Mouse (Mus musculus): Measurements from ENCODE around the gene Brca1.
"Not testable (repeated sequence)": the region's sequence is repeated elsewhere in the genome, so short reads cannot be mapped to it uniquely, and the experiment has no call there.

Brca1 gene

GRCm38 (mm10) chr11:101543533-101543932, 8.2 kb downstream of the Brca1 start:
- no peak for DNase-seq (ENCODE audit: low spot score)

GRCm38 (mm10) chr11:101526686-101527085, 25.1 kb downstream of the Brca1 start:
- no peak for DNase-seq (ENCODE audit: low spot score)

- DNase-seq (ENCODE audit: low spot score) = peak; percentile 69
These were observed 25.7 kb downstream of the Brca1 start for GRCm38 (mm10) chr11:101525936-101526595.

GRCm38 (mm10) chr11:101525056-101525455, 26.7 kb downstream of the Brca1 start:
- no peak for DNase-seq (ENCODE audit: low spot score)

GRCm38 (mm10) chr11:101524446-101524845, 27.3 kb downstream of the Brca1 start:
- DNase-seq (ENCODE audit: low spot score) = no peak

GRCm38 (mm10) chr11:101519364-101519763, 32.4 kb downstream of the Brca1 start:
- no peak for DNase-seq (ENCODE audit: low spot score)

GRCm38 (mm10) chr11:101518937-101519336, 32.8 kb downstream of the Brca1 start:
- no peak for DNase-seq (ENCODE audit: low spot score)

- DNase-seq (ENCODE audit: low spot score) = no peak
These were observed 44.7 kb downstream of the Brca1 start for GRCm38 (mm10) chr11:101507090-101507489.

GRCm38 (mm10) chr11:101506269-101506780, 45.4 kb downstream of the Brca1 start:
- no peak for DNase-seq (ENCODE audit: low spot score)

GRCm38 (mm10) chr11:101486126-101486525, 65.6 kb downstream of the Brca1 start:
- no peak for DNase-seq (ENCODE audit: low spot score)

GRCm38 (mm10) chr11:101485509-101486028, 66.2 kb downstream of the Brca1 start:
- DNase-seq (ENCODE audit: low spot score) = no peak

GRCm38 (mm10) chr11:101484814-101485213, 66.9 kb downstream of the Brca1 start:
- DNase-seq (ENCODE audit: low spot score) = no peak

GRCm38 (mm10) chr11:101484245-101484644, 67.5 kb downstream of the Brca1 start:
- DNase-seq (ENCODE audit: low spot score) = no peak

- DNase-seq (ENCODE audit: low spot score) = no peak
These were observed 68.0 kb downstream of the Brca1 start for GRCm38 (mm10) chr11:101483804-101484203.

- no peak for DNase-seq (ENCODE audit: low spot score)
These were observed 70.8 kb downstream of the Brca1 start for GRCm38 (mm10) chr11:101480912-101481311.

- no peak for DNase-seq (ENCODE audit: low spot score)
These were observed 72.6 kb downstream of the Brca1 start for GRCm38 (mm10) chr11:101479171-101479635.

- no peak for DNase-seq (ENCODE audit: low spot score)
These were observed 74.1 kb downstream of the Brca1 start for GRCm38 (mm10) chr11:101477552-101478211.

- no peak for DNase-seq (ENCODE audit: low spot score)
These were observed 74.6 kb downstream of the Brca1 start for GRCm38 (mm10) chr11:101477194-101477551.

- DNase-seq (ENCODE audit: low spot score) = not testable (repeated sequence)
These were observed 75.4 kb downstream of the Brca1 start for GRCm38 (mm10) chr11:101476361-101476760.

GRCm38 (mm10) chr11:101474298-101474697, 77.5 kb downstream of the Brca1 start:
- no peak for DNase-seq (ENCODE audit: low spot score)

- not testable (repeated sequence) for DNase-seq (ENCODE audit: low spot score)
These were observed 78.1 kb downstream of the Brca1 start for GRCm38 (mm10) chr11:101473686-101474085.

GRCm38 (mm10) chr11:101472336-101472735, 79.4 kb downstream of the Brca1 start:
- DNase-seq (ENCODE audit: low spot score) = peak; percentile 39

GRCm38 (mm10) chr11:101471926-101472325, 79.8 kb downstream of the Brca1 start:
- DNase-seq (ENCODE audit: low spot score) = no peak
